Mouse (Mus musculus) midbrain, embryonic 11.5 days (tissue): ENCODE results near the gene G430095P16Rik. TPM values are rescaled to one million over a fixed set of nuclear protein-coding genes. Genes with fewer than 3 reads are reported as not detected.

Source experiments
- ATAC-seq: fragments of 200-750 bp; cut with Nextera tagmentation; 2 replicates; pipeline ENCODE4 v1.8.0; 2017; ENCODE audit warnings: moderate TSS enrichment, moderate library complexity; ENCODE audit not compliant: low FRiP score
- DNase-seq: peaks from one replicate; pipeline ENCODE4 v3.0.0; 2015; ENCODE audit warnings: low spot score; ENCODE audit errors: missing footprints
- H3K27ac ChIP-seq: fragments of 300-500 bp; sonication (generic); 2 replicates; pipeline ENCODE4 v1.5.1; 2014; ENCODE audit warnings: low read depth, low read length
- H3K27me3 ChIP-seq: fragments of 300-500 bp; sonication (generic); 2 replicates; pipeline ENCODE4 v1.6.1; 2014; ENCODE audit warnings: mild to moderate bottlenecking, low read length, moderate library complexity, mixed read lengths; ENCODE audit not compliant: control insufficient read depth, insufficient read depth
- H3K36me3 ChIP-seq: fragments of 300-500 bp; sonication (generic); 2 replicates; pipeline ENCODE4 v1.6.1; 2014; ENCODE audit warnings: mild to moderate bottlenecking, low read length, moderate library complexity, mixed read lengths; ENCODE audit not compliant: control insufficient read depth, insufficient read depth
- H3K4me1 ChIP-seq: fragments of 300-500 bp; sonication (generic); 2 replicates; pipeline ENCODE4 v1.6.1; 2014; ENCODE audit warnings: low read length; ENCODE audit not compliant: control insufficient read depth, insufficient read depth
- H3K4me2 ChIP-seq: fragments of 300-500 bp; sonication (generic); 2 replicates; pipeline ENCODE4 v1.6.1; 2014; ENCODE audit warnings: mild to moderate bottlenecking, moderate library complexity
- H3K4me3 ChIP-seq: fragments of 300-500 bp; sonication (generic); 2 replicates; pipeline ENCODE4 v1.5.1; 2014; ENCODE audit warnings: low read depth, low read length
- H3K9ac ChIP-seq: fragments of 300-500 bp; sonication (generic); 2 replicates; pipeline ENCODE4 v1.6.1; 2014; ENCODE audit warnings: low read length
- H3K9me3 ChIP-seq: fragments of 300-500 bp; sonication (generic); 2 replicates; pipeline ENCODE4 v1.6.1; 2016; ENCODE audit warnings: low read length; ENCODE audit not compliant: control insufficient read depth
- WGBS: fragments of 180-500 bp; shearing (Covaris S2); extraction: QIAGEN DNeasy Blood & Tissue Kit; methylation state at CpG from one replicate; pipeline ENCODE4 v1.1.7; 2014; 5-methylcytosine and 5-hydroxymethylcytosine counted together
- polyA plus RNA-seq: library from polyadenylated mRNA; unstranded; fragments of >200 nt; fragmentation: Nextera tagmentation; extraction: Ambion mirVana; gene quantifications from 2 replicates; pipeline ENCODE4 v1.2.1, GENCODE M21; 2014

G430095P16Rik gene
- polyA plus RNA-seq, result 1.6 and 1.9 TPM in 2 replicates

GRCm38 (mm10) chr8:84722850-84723570 lies at the start of gene G430095P16Rik:
TSS of gene G430095P16Rik (plus strand) at chr8:84723007.
- no peak for DNase-seq
- WGBS, result 26% methylated on average over 10 of the region's 10 CpGs
- Histone ChIP-seq H3K4me2 (peak within 1 kb of the TSS; percentile 0), H3K4me1 (peaks cover 16% of the 10 kb centered on the region), H3K9ac (peak within 1 kb of the TSS; percentile 2; the same call in 1 of the 2 replicates), H3K27me3 (peaks cover 42% of the 10 kb centered on the region), H3K9me3 (no peaks in the 10 kb centered on the region), H3K4me3 (no peak within 1 kb of the TSS), H3K27ac (0 out of 2 replicates have a peak within 1 kb of the TSS, but pooled peaks have one; percentile 15), H3K36me3 (no peaks in the 10 kb centered on the region)
- ATAC-seq, result peak; percentile 67

- DNase-seq, result no peak
- Histone ChIP-seq H3K27ac (no peak overlapping the region), H3K9me3 (no peaks in the 10 kb centered on the region), H3K36me3 (peaks cover 8% of the 10 kb centered on the region), H3K4me2 (no peak overlapping the region), H3K4me1 (no peaks in the 10 kb centered on the region), H3K9ac (no peak overlapping the region), H3K27me3 (no peaks in the 10 kb centered on the region), H3K4me3 (no peak overlapping the region)
- no peak for ATAC-seq
- WGBS, result 95% methylated on average over 5 of the region's 5 CpGs
Observed at GRCm38 (mm10) chr8:84677305-84677704, 45.5 kb upstream of the G430095P16Rik start.

DNA sequence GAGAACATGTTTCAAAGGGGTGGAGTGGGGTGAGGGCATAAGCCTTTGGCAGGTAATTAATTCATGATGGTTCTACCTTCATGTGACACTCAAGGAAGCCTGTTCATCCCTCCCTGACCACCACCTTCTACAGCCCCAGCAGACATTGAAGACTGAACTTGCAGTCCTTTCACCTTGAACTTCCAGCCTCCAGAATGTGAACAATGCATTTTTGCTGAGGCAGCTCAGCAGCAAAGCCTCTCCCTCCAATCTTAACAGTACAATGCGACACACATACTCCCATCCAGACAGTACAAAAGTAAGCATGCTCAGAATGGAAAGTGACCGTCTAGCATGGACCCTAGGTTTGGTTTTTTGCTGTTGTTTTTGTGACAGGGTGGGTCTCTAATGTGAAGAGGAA lies 41.3 kb upstream of the G430095P16Rik start:
- H3K9me3 ChIP-seq, result no peaks in the 10 kb centered on the region
- H3K4me3 ChIP-seq, result no peak overlapping the region
- H3K9ac ChIP-seq, result no peak overlapping the region
- no peak for ATAC-seq
- no peak overlapping the region for H3K4me2 ChIP-seq
- no peaks in the 10 kb centered on the region for H3K27me3 ChIP-seq
- H3K4me1 ChIP-seq, result peaks cover 8% of the 10 kb centered on the region
- WGBS, result 92% methylated on average over 2 of the region's 2 CpGs
- DNase-seq, result no peak
- no peak overlapping the region for H3K27ac ChIP-seq
- no peaks in the 10 kb centered on the region for H3K36me3 ChIP-seq

DNA sequence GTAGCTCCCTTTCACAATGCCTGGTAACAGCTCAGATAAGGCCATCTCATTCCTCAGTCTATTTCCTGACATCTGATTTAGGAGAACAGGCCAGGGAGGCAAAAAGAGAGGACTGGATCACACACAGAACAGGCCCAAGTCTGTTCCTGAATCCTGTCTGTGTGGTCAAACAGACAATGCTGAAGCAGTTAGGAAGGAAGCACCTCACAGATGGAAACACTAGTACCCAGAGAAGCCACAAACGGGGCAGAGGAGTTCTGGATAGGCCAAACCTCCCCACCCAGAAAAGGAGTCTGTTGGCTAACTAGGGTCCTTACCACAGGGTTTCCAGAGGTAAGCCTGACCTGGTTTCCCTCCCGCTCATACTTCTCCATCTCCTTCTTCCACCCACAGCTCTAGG lies 40.5 kb upstream of the G430095P16Rik start:
- Histone ChIP-seq H3K4me1 (peaks cover 12% of the 10 kb centered on the region), H3K27me3 (no peaks in the 10 kb centered on the region), H3K36me3 (no peaks in the 10 kb centered on the region), H3K9ac (no peak overlapping the region), H3K27ac (no peak overlapping the region), H3K4me2 (no peak overlapping the region), H3K4me3 (no peak overlapping the region), H3K9me3 (no peaks in the 10 kb centered on the region)
- DNase-seq, result no peak
- no peak for ATAC-seq
- WGBS, result 88% methylated on average over 2 of the region's 2 CpGs

- Histone ChIP-seq H3K27ac (no peak overlapping the region), H3K9ac (no peak overlapping the region), H3K4me1 (peaks cover 20% of the 10 kb centered on the region), H3K4me3 (no peak overlapping the region), H3K36me3 (no peaks in the 10 kb centered on the region), H3K9me3 (no peaks in the 10 kb centered on the region), H3K4me2 (no peak overlapping the region), H3K27me3 (no peaks in the 10 kb centered on the region)
- ATAC-seq (no peak), DNase-seq (peak; percentile 14)
- WGBS, result 64% methylated on average over 3 of the region's 3 CpGs
Observed at GRCm38 (mm10) chr8:84684537-84684936, 38.3 kb upstream of the G430095P16Rik start.

DNA sequence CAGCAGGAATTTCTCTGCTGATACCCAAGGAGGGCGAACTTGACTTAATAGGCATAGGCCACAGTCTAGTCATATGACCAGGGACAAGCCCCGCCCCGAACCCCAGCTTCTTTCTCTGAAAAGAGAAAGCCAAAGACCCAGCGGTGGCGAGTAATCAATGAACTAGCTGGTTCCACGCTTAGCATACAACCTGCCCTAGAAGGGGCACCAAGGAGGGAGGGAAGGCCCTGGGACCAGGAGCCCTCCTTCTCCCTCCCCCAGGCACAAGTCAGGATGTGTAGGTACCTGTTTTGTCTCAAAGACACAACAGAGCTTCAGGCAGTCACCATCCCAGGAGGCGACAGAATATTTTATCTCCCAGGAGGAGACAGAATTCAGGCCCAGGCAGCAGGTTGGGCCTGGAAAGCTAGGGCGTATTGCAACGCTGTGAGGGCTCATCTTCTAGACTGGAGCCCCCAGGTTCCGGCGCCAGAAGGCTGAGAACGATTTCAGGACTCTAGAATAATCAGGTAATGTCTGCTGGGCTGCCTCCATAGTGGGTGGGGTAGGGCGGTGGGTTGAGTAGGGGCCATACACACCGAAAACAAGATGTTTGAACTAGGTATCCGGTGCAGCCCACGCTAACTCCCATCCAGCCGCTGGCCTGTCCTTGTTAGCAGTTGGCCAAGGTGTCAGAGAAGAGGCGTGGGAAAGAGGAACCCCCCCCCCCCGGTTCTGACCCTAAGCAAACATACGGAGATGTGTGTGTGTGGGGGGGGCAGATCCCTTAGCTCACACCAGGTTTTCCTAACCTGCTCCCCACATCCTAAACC lies 36.4 kb upstream of the G430095P16Rik start, which contains the start of gene Trmt1:
Gene Trmt1 (plus strand): TSS at position 117 of the 812 bp plus-strand sequence.
- peak within 1 kb of the TSS; percentile 100 for H3K9ac ChIP-seq
- no peaks in the 10 kb centered on the region for H3K27me3 ChIP-seq
- H3K9me3 ChIP-seq, result no peaks in the 10 kb centered on the region
- no peaks in the 10 kb centered on the region for H3K36me3 ChIP-seq
- ATAC-seq (no peak), DNase-seq (peak; percentile 88)
- H3K4me3 ChIP-seq, result peak within 1 kb of the TSS; percentile 100
- WGBS, result 9% methylated on average over 20 of the region's 20 CpGs
- H3K4me2 ChIP-seq, result peak within 1 kb of the TSS; percentile 93
- peak within 1 kb of the TSS; percentile 90 for H3K27ac ChIP-seq
- peaks cover 27% of the 10 kb centered on the region for H3K4me1 ChIP-seq

- DNase-seq, result peak; percentile 91
- under 1% methylated on average over 54 of the region's 62 CpGs for WGBS
- no peaks in the 10 kb centered on the region for H3K27me3 ChIP-seq
- H3K36me3 ChIP-seq, result no peaks in the 10 kb centered on the region
- H3K9me3 ChIP-seq, result no peaks in the 10 kb centered on the region
- peak overlapping the region; percentile 100 for H3K4me3 ChIP-seq
- peak; percentile 40 for ATAC-seq
- peak overlapping the region; percentile 93 for H3K4me2 ChIP-seq
- peak overlapping the region; percentile 90 for H3K27ac ChIP-seq
- peaks cover 27% of the 10 kb centered on the region for H3K4me1 ChIP-seq
- H3K9ac ChIP-seq, result peak overlapping the region; percentile 100
Observed at GRCm38 (mm10) chr8:84687003-84687704, 35.7 kb upstream of the G430095P16Rik start.

- WGBS, result under 1% methylated on average over 35 of the region's 37 CpGs
- ATAC-seq, result peak; percentile 83
- Histone ChIP-seq H3K4me3 (peak within 1 kb of the TSS; percentile 100), H3K27me3 (no peaks in the 10 kb centered on the region), H3K27ac (peak within 1 kb of the TSS; percentile 90), H3K9me3 (no peaks in the 10 kb centered on the region), H3K9ac (peak within 1 kb of the TSS; percentile 100), H3K4me2 (peak within 1 kb of the TSS; percentile 93), H3K36me3 (no peaks in the 10 kb centered on the region), H3K4me1 (peaks cover 27% of the 10 kb centered on the region)
- DNase-seq, result peak; percentile 96
Observed at GRCm38 (mm10) chr8:84687705-84688100, 35.1 kb upstream of the G430095P16Rik start, which contains the start of gene Nacc1. TSS of gene Nacc1 (minus strand) at chr8:84687862.
